Mouse (Mus musculus) T-helper 17 cell (primary cell): ENCODE measurements at regions not wholly inside any gene's neighbourhood (a gene's known extent, or its start where the extent isn't known, plus 50 kb on each side); places are given as distances from the start of the nearest gene placed in this dataset.

ENCODE experiments used
- in situ Hi-C, 2 experiments: fragments of 300-600 bp; cut with MboI, MseI; formaldehyde crosslinking; loops; 1 replicate in 1 of 2; 2 replicates in 1 of 2; pipeline ENCODE4 v1.15.1; 2025; ENCODE audit warnings: high pct_unique_total_duplicates in 2 of 2

- in situ Hi-C loops, result loop anchor here in 1 of 2 experiments (10.0 kb wide), 1 partner anchor 1922 kb away; no protein-coding TSS in a partner anchor
These were observed 139.5 kb downstream of the Slc6a15 start for GRCm38 (mm10) chr10:103507051-103507450.

GRCm38 (mm10) chr10:103544502-103544901, 176.9 kb downstream of the Slc6a15 start:
- in situ Hi-C loops, result no loop called here

GRCm38 (mm10) chr10:103549510-103549909, 181.9 kb downstream of the Slc6a15 start:
- in situ Hi-C loops, result no loop called here

GRCm38 (mm10) chr10:103585097-103585496, 217.5 kb downstream of the Slc6a15 start:
- in situ Hi-C loops, result no loop called here

GRCm38 (mm10) chr10:103585504-103585903, 217.9 kb downstream of the Slc6a15 start:
- in situ Hi-C loops, result no loop called here

GRCm38 (mm10) chr10:103591985-103592384, 224.4 kb downstream of the Slc6a15 start:
- in situ Hi-C loops, result no loop called here

GRCm38 (mm10) chr10:103641162-103641561, 273.6 kb downstream of the Slc6a15 start:
- in situ Hi-C loops, result no loop called here

- in situ Hi-C loops, result no loop called here
These were observed 282.3 kb downstream of the Slc6a15 start for GRCm38 (mm10) chr10:103649848-103650247.

GRCm38 (mm10) chr10:103673081-103673480, 305.5 kb downstream of the Slc6a15 start:
- in situ Hi-C loops, result loop anchor here in 1 of 2 experiments (5.0 kb wide), 1 partner anchor 51 kb away; no protein-coding TSS in a partner anchor

- in situ Hi-C loops, result loop anchor here in 1 of 2 experiments (5.0 kb wide), 1 partner anchor 51 kb away; no protein-coding TSS in a partner anchor
These were observed 306.2 kb downstream of the Slc6a15 start for GRCm38 (mm10) chr10:103673765-103674164.

GRCm38 (mm10) chr10:103692682-103693081, 325.1 kb downstream of the Slc6a15 start:
- in situ Hi-C loops, result no loop called here

- in situ Hi-C loops, result no loop called here
These were observed 347.6 kb downstream of the Slc6a15 start for GRCm38 (mm10) chr10:103715080-103715725.

- in situ Hi-C loops, result no loop called here
These were observed 351.5 kb downstream of the Slc6a15 start for GRCm38 (mm10) chr10:103718998-103719662.

- in situ Hi-C loops, result loop anchor here in 1 of 2 experiments (10.0 kb wide), 1 partner anchor 1458 kb away; no protein-coding TSS in a partner anchor
These were observed 359.1 kb downstream of the Slc6a15 start for GRCm38 (mm10) chr10:103726680-103727079.

- in situ Hi-C loops, result no loop called here
These were observed 363.9 kb downstream of the Slc6a15 start for GRCm38 (mm10) chr10:103731522-103731921.

GRCm38 (mm10) chr10:103731981-103732380, 364.4 kb downstream of the Slc6a15 start:
- in situ Hi-C loops, result no loop called here

GRCm38 (mm10) chr10:103780127-103780526, 362.7 kb upstream of the Gm21293 start:
- in situ Hi-C loops, result loop anchor here in 1 of 2 experiments (10.0 kb wide), 1 partner anchor 335 kb away; no protein-coding TSS in a partner anchor

- in situ Hi-C loops, result loop anchor here in 1 of 2 experiments (10.0 kb wide), 1 partner anchor 340 kb away; no protein-coding TSS in a partner anchor
These were observed 357.9 kb upstream of the Gm21293 start for GRCm38 (mm10) chr10:103784920-103785319.

- in situ Hi-C loops, result no loop called here
These were observed 313.7 kb upstream of the Gm21293 start for GRCm38 (mm10) chr10:103829079-103829478.

GRCm38 (mm10) chr10:103832063-103832462, 310.7 kb upstream of the Gm21293 start:
- in situ Hi-C loops, result no loop called here

- in situ Hi-C loops, result no loop called here
These were observed 287.6 kb upstream of the Gm21293 start for GRCm38 (mm10) chr10:103855211-103855610.

GRCm38 (mm10) chr10:103860890-103861289, 281.9 kb upstream of the Gm21293 start:
- in situ Hi-C loops, result no loop called here

- in situ Hi-C loops, result no loop called here
These were observed 280.7 kb upstream of the Gm21293 start for GRCm38 (mm10) chr10:103862120-103862519.
